Mouse (Mus musculus) kidney, embryonic 16.5 days (tissue): ENCODE measurements around the gene Il5ra. TPM values are rescaled to one million over a fixed set of nuclear protein-coding genes. Genes with fewer than 3 reads are reported as not detected.

Experiments used
- ATAC-seq: fragments of 200-750 bp; cut with Nextera tagmentation; 2 replicates; pipeline ENCODE4 v1.8.0; 2017; ENCODE audit warnings: moderate TSS enrichment; ENCODE audit not compliant: low FRiP score, low TSS enrichment
- H3K27ac ChIP-seq: fragments of 300-500 bp; sonication (generic); 2 replicates; pipeline ENCODE4 v1.5.1; 2014; ENCODE audit warnings: low read length
- H3K27me3 ChIP-seq: fragments of 300-500 bp; sonication (generic); 2 replicates; pipeline ENCODE4 v1.6.1; 2014; ENCODE audit warnings: low read length, control low read depth, mixed read lengths; ENCODE audit not compliant: insufficient read depth
- H3K36me3 ChIP-seq: fragments of 300-500 bp; sonication (generic); 2 replicates; pipeline ENCODE4 v1.6.1; 2014; ENCODE audit warnings: low read length, control low read depth, mixed read lengths; ENCODE audit not compliant: insufficient read depth
- H3K4me1 ChIP-seq: fragments of 300-500 bp; sonication (generic); 2 replicates; pipeline ENCODE4 v1.6.1; 2014; ENCODE audit warnings: low read length, control low read depth, mixed read lengths; ENCODE audit not compliant: insufficient read depth
- H3K4me2 ChIP-seq: fragments of 300-500 bp; sonication (generic); replicated peaks from 2 replicates; pipeline ENCODE4 v1.6.1; 2014; ENCODE audit warnings: low read depth, low read length
- H3K4me3 ChIP-seq: fragments of 300-500 bp; sonication (generic); 2 replicates; pipeline ENCODE4 v1.5.1; 2014; ENCODE audit warnings: mild to moderate bottlenecking, low read length
- H3K9ac ChIP-seq: fragments of 300-500 bp; sonication (generic); replicated peaks from 2 replicates; pipeline ENCODE4 v1.6.1; 2014; ENCODE audit warnings: low read length
- H3K9me3 ChIP-seq: fragments of 300-500 bp; sonication (generic); 2 replicates; pipeline ENCODE4 v1.6.1; 2016; ENCODE audit warnings: low read length, control low read depth
- WGBS: fragments of 180-500 bp; shearing (Covaris S2); extraction: QIAGEN DNeasy Blood & Tissue Kit; methylation state at CpG from one replicate; pipeline ENCODE4 v1.1.7; 2014; 5-methylcytosine and 5-hydroxymethylcytosine counted together
- polyA plus RNA-seq: library from polyadenylated mRNA; unstranded; fragments of >200 nt; fragmentation: Nextera tagmentation; extraction: Ambion mirVana; gene quantifications from 2 replicates; pipeline ENCODE4 v1.2.1, GENCODE M21; 2015

Il5ra gene
- polyA plus RNA-seq, 1 experiment from 2014 or later = 0.60 TPM

- Histone ChIP-seq H3K27me3 (no peaks in the 10 kb centered on the region), H3K4me1 (no peaks in the 10 kb centered on the region), H3K4me2 (no peak overlapping the region), H3K27ac (no peak overlapping the region), H3K9me3 (no peaks in the 10 kb centered on the region), H3K4me3 (no peak overlapping the region), H3K36me3 (no peaks in the 10 kb centered on the region), H3K9ac (no peak overlapping the region)
- ATAC-seq = no peak
- 72% methylated on average over 7 of the region's 7 CpGs for WGBS
Observed at GRCm38 (mm10) chr6:106745673-106746394, 3.0 kb downstream of the Il5ra start.

- Histone ChIP-seq H3K4me3 (no peak overlapping the region), H3K36me3 (no peaks in the 10 kb centered on the region), H3K9ac (no peak overlapping the region), H3K4me2 (no peak overlapping the region), H3K27ac (no peak overlapping the region), H3K9me3 (no peaks in the 10 kb centered on the region), H3K27me3 (no peaks in the 10 kb centered on the region), H3K4me1 (no peaks in the 10 kb centered on the region)
- WGBS = 78% methylated on average over 7 of the region's 7 CpGs
- ATAC-seq = no peak
Observed at GRCm38 (mm10) chr6:106743556-106744233, 5.1 kb downstream of the Il5ra start.

- no peak for ATAC-seq
- no peak overlapping the region for H3K9ac ChIP-seq
- no peak overlapping the region for H3K27ac ChIP-seq
- no peaks in the 10 kb centered on the region for H3K27me3 ChIP-seq
- H3K9me3 ChIP-seq = no peaks in the 10 kb centered on the region
- 83% methylated on average over 1 of the region's 1 CpGs for WGBS
- no peak overlapping the region for H3K4me3 ChIP-seq
- no peaks in the 10 kb centered on the region for H3K4me1 ChIP-seq
- no peaks in the 10 kb centered on the region for H3K36me3 ChIP-seq
- H3K4me2 ChIP-seq = no peak overlapping the region
Observed at GRCm38 (mm10) chr6:106740244-106740825, 8.5 kb downstream of the Il5ra start.

DNA sequence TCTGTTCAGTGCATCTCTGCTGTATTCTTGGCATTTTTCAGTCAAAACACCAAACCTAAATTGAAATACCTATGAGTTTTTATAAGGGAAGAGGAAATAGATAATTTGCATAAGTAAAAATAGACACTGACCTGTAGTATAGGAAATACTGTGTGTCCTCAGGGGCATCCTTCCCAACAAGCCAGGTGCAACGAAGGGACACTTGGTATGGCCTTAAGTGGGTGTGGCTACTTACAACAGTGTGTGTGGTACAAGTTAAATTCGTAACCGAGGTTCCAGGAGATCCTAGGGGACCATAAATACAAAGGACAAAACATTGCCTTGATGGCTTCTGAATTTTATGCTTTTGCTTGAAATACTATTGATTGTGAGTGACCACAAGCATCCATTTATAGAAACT is 10.6 kb downstream of the Il5ra start:
- H3K9ac ChIP-seq = no peak overlapping the region
- no peaks in the 10 kb centered on the region for H3K4me1 ChIP-seq
- 71% methylated on average over 3 of the region's 3 CpGs for WGBS
- H3K36me3 ChIP-seq = no peaks in the 10 kb centered on the region
- H3K4me3 ChIP-seq = no peak overlapping the region
- H3K27me3 ChIP-seq = no peaks in the 10 kb centered on the region
- H3K4me2 ChIP-seq = no peak overlapping the region
- ATAC-seq = no peak
- no peak overlapping the region for H3K27ac ChIP-seq
- no peaks in the 10 kb centered on the region for H3K9me3 ChIP-seq

DNA sequence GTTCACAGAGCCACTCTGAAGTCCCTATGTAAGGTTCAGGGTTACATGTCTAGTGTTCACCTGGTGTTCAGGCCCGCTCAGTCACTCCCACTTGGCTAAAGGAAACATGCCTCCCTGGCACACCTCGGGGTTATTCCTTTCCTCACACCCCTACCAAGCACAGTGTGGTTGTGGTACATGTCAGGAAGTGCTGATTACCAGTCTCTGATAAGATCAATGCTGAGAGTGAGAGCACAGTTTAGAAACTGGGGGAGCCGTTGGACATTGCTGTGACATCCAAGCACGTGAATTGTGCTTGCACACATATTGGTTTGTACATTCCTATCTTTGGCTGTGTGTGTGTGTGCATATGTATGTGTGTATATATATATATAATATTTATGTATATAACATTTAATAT is 16.3 kb downstream of the Il5ra start:
- Histone ChIP-seq H3K9me3 (no peaks in the 10 kb centered on the region), H3K4me2 (no peak overlapping the region), H3K9ac (no peak overlapping the region), H3K4me1 (no peaks in the 10 kb centered on the region), H3K27ac (no peak overlapping the region), H3K4me3 (no peak overlapping the region), H3K36me3 (no peaks in the 10 kb centered on the region), H3K27me3 (no peaks in the 10 kb centered on the region)
- WGBS = 73% methylated on average over 4 of the region's 4 CpGs
- no peak for ATAC-seq

GRCm38 (mm10) chr6:106729682-106730314 is 19.0 kb downstream of the Il5ra start:
- WGBS = 75% methylated on average over 4 of the region's 4 CpGs

DNA sequence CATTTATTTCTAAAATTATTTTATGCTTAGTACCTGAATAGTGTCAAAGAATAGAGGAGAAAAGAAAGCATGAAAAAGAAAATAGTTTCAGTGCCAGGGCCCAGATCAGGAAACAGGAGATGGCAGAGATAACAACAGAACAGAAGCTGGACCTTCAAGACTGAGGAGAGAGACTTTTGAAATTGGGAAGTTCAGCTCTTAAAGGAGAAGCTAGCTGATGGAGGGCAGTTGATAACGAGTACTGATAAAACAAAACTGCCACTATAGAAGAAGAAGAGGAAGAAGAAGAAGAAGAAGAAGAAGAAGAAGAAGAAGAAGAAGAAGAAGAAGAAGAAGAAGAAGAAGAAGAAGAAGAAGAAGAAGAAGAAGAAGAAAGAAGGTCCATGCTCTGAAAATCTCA is 21.1 kb downstream of the Il5ra start:
- Histone ChIP-seq H3K9ac (no peak overlapping the region), H3K4me3 (no peak overlapping the region), H3K36me3 (no peaks in the 10 kb centered on the region), H3K27ac (no peak overlapping the region), H3K27me3 (no peaks in the 10 kb centered on the region), H3K4me2 (no peak overlapping the region), H3K9me3 (no peaks in the 10 kb centered on the region), H3K4me1 (no peaks in the 10 kb centered on the region)
- 63% methylated on average over 1 of the region's 1 CpGs for WGBS
- no peak for ATAC-seq

More at GRCm38 (mm10) chr6:106729682-106730314, 19.0 kb downstream of the Il5ra start:
- H3K4me3 ChIP-seq = no peak overlapping the region
- no peaks in the 10 kb centered on the region for H3K9me3 ChIP-seq
- no peaks in the 10 kb centered on the region for H3K4me1 ChIP-seq
- H3K36me3 ChIP-seq = no peaks in the 10 kb centered on the region
- H3K9ac ChIP-seq = no peak overlapping the region
- H3K27ac ChIP-seq = no peak overlapping the region
- no peak overlapping the region for H3K4me2 ChIP-seq
- no peaks in the 10 kb centered on the region for H3K27me3 ChIP-seq
- peak; percentile 61 for ATAC-seq

GRCm38 (mm10) chr6:106726078-106726477 is 22.8 kb downstream of the Il5ra start:
- WGBS = 71% methylated on average over 6 of the region's 6 CpGs
- Histone ChIP-seq H3K4me1 (no peaks in the 10 kb centered on the region), H3K4me3 (no peak overlapping the region), H3K4me2 (no peak overlapping the region), H3K27ac (no peak overlapping the region), H3K36me3 (no peaks in the 10 kb centered on the region), H3K9me3 (no peaks in the 10 kb centered on the region), H3K27me3 (no peaks in the 10 kb centered on the region), H3K9ac (no peak overlapping the region)
- ATAC-seq = no peak

GRCm38 (mm10) chr6:106725642-106726041 is 23.2 kb downstream of the Il5ra start:
- ATAC-seq = no peak
- WGBS = 68% methylated on average over 4 of the region's 4 CpGs
- H3K9me3 ChIP-seq = no peaks in the 10 kb centered on the region
- H3K4me2 ChIP-seq = no peak overlapping the region
- H3K4me3 ChIP-seq = no peak overlapping the region
- no peak overlapping the region for H3K27ac ChIP-seq
- H3K9ac ChIP-seq = no peak overlapping the region
- H3K36me3 ChIP-seq = no peaks in the 10 kb centered on the region
- no peaks in the 10 kb centered on the region for H3K27me3 ChIP-seq
- no peaks in the 10 kb centered on the region for H3K4me1 ChIP-seq
